Mouse (Mus musculus) urinary bladder, adult 2 months (tissue): ENCODE data around the gene Baz2a. TPM values are rescaled to one million over a fixed set of nuclear protein-coding genes. Genes with fewer than 3 reads are reported as not detected.
A peak's percentile ranks its signal among the peaks of the same experiment; 100 is the strongest.
"Not testable (repeated sequence)": the region's sequence is repeated elsewhere in the genome, so short reads cannot be mapped to it uniquely, and the experiment has no call there.

ENCODE experiments used
- DNase-seq: peaks from one replicate; pipeline ENCODE4 v3.0.0; 2022; ENCODE audit warnings: low spot score
- polyA plus RNA-seq: library from polyadenylated mRNA; depleted of rRNA; stranded (reverse); fragments of >200 nt; gene quantifications from 2 replicates; pipeline ENCODE4 v1.2.3, GENCODE M21; 2012

Baz2a gene
- polyA plus RNA-seq, 1 experiment = 29.1 TPM

GRCm38 (mm10) chr10:128111227-128111626 lies 19.9 kb downstream of the Baz2a start:
- DNase-seq = no peak

- DNase-seq = no peak
Measured at GRCm38 (mm10) chr10:128123833-128124232, 32.5 kb downstream of the Baz2a start.

- no peak for DNase-seq
Measured at GRCm38 (mm10) chr10:128124831-128125230, 33.5 kb downstream of the Baz2a start.

GRCm38 (mm10) chr10:128125951-128126350 lies 34.6 kb downstream of the Baz2a start:
- no peak for DNase-seq

- no peak for DNase-seq
Measured at GRCm38 (mm10) chr10:128127497-128127896, 36.1 kb downstream of the Baz2a start.

GRCm38 (mm10) chr10:128128143-128128542 lies 36.8 kb downstream of the Baz2a start:
- DNase-seq = no peak

GRCm38 (mm10) chr10:128131297-128131696 lies 39.9 kb downstream of the Baz2a start:
- DNase-seq = no peak

GRCm38 (mm10) chr10:128131812-128132211 lies 40.4 kb downstream of the Baz2a start:
- no peak for DNase-seq

GRCm38 (mm10) chr10:128133650-128134332 lies 42.4 kb downstream of the Baz2a start:
- no peak for DNase-seq

- no peak for DNase-seq
Measured at GRCm38 (mm10) chr10:128135374-128135773, 44.0 kb downstream of the Baz2a start.

- no peak for DNase-seq
Measured at GRCm38 (mm10) chr10:128140236-128140952, 49.0 kb downstream of the Baz2a start.

GRCm38 (mm10) chr10:128142165-128142564 lies 50.8 kb downstream of the Baz2a start:
- no peak for DNase-seq

- no peak for DNase-seq
Measured at GRCm38 (mm10) chr10:128143659-128144058, 52.3 kb downstream of the Baz2a start.

- DNase-seq = no peak
Measured at GRCm38 (mm10) chr10:128144961-128145360, 53.6 kb downstream of the Baz2a start.

- DNase-seq = no peak
Measured at GRCm38 (mm10) chr10:128148789-128149365, 57.5 kb downstream of the Baz2a start.

GRCm38 (mm10) chr10:128149592-128149991 lies 58.2 kb downstream of the Baz2a start:
- peak; percentile 48 for DNase-seq

- DNase-seq = peak; percentile 47
Measured at GRCm38 (mm10) chr10:128150941-128151340, 59.6 kb downstream of the Baz2a start.

GRCm38 (mm10) chr10:128153978-128154377 lies 62.6 kb downstream of the Baz2a start:
- no peak for DNase-seq

- not testable (repeated sequence) for DNase-seq
Measured at GRCm38 (mm10) chr10:128165726-128166125, 74.3 kb downstream of the Baz2a start.

- DNase-seq = no peak
Measured at GRCm38 (mm10) chr10:128167091-128167490, 75.7 kb downstream of the Baz2a start.

GRCm38 (mm10) chr10:128171348-128171747 lies 80.0 kb downstream of the Baz2a start:
- not testable (repeated sequence) for DNase-seq

- DNase-seq = no peak
Measured at GRCm38 (mm10) chr10:128175302-128175701, 83.9 kb downstream of the Baz2a start.
